Mouse (Mus musculus): ENCODE measurements around the gene Cd81.

The Cd81 gene

DNA sequence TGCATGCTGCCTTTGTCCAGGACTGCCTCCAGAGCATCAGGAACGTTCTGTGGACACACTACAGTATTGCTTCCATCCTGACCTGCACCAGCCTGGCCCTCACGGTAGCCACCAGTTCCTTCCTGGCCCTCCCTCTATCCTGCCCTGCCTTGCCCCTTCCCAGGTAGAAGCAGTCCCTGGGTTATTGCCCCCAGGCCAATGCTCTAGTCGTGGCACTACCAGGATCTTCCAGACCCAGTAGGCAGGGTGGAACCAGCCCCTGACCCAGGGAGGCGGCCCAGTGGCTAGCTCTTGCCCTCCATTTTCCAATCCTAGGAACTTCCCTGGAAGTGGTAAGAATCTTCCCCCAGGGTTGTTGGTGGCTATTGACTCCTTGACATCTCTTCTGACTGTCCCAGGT lies 35.4 kb upstream of the Cd81 start:
- in situ Hi-C loops (cut with MboI, MseI) = no loop called here

GRCm38 (mm10) chr7:143020040-143020439 lies 32.5 kb upstream of the Cd81 start:
- in situ Hi-C loops (cut with MboI, MseI) = no loop called here

- in situ Hi-C loops (cut with MboI, MseI) = no loop called here
These were observed 31.8 kb upstream of the Cd81 start for GRCm38 (mm10) chr7:143020764-143021163.

DNA sequence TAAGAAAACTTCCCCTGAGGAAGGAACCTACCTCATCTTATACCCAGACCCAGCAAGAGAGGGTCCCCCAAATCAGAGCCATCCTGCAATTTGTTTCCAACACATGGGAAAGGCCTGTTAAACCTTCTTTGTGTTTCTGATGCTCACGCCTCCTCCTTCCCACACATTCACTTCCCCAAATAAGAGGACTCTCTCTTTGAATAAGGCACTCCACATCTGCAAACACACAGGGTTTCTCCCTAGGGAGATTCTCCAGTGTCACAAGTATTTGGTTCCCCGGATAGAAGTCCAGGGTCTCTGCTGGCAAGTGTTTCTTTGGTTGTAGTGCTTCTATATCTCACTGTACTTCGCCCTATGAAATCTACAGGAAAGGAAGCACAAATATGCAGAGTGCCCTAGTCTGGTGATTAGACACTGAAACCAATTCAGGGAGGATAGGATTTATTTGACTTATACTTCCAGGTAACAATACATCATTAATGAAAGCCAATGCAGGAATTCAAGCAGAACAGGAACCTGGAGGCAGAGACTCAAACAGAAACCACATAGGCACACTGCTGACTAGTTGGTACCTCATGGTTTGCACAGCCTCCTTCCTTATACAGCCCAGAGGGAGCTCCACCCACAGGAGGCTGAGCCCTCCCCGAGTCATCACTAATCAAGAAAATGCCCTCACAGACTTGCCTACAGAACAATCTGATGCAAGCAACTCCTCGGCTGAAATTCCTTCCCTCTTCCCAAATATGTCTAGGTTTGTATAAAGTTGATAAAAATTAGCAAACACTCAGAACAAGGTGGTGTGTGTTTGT lies 31.0 kb upstream of the Cd81 start:
- in situ Hi-C loops (cut with MboI, MseI) = no loop called here

DNA sequence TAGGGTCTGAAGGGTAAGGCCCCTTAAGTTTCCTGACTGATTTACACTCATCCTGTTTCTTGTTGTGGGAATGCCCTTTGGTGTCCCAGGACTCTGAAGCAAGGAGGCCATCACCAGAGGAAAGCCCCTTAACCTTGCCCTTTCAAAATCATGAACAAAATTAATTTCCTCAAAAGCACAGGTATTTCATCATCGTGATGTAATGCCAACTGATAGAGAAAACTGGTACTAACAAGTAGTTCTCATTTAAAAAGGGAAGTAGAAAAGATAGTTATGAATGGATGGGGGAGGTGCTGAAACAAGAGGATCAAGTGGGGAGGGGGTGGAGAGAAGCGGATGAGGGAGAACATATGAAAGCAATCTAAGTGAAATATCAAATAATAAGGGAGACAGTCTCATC lies 29.0 kb upstream of the Cd81 start:
- in situ Hi-C loops (cut with MboI, MseI) = no loop called here

DNA sequence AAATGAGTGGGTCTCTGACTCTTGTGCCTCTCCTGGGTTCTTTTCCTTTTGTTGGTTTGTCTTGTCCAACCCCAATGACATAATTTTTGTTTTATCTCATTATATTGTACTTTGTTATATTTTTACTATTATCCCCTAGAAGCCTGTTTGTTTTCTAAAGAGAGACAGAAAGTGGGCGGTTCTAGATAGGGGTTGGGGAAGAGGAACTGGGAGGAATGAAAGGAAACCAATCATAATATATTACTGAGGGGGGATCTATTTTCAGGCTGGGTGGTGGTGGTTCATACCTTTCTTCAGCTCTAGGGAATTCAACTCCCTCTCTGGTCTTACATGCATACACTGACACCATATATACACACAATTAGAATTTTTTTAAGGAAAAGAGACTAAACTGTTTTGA lies 28.2 kb upstream of the Cd81 start:
- in situ Hi-C loops (cut with MboI, MseI) = no loop called here

- in situ Hi-C loops (cut with MboI, MseI) = no loop called here
These were observed 27.0 kb upstream of the Cd81 start for GRCm38 (mm10) chr7:143025496-143025895.

DNA sequence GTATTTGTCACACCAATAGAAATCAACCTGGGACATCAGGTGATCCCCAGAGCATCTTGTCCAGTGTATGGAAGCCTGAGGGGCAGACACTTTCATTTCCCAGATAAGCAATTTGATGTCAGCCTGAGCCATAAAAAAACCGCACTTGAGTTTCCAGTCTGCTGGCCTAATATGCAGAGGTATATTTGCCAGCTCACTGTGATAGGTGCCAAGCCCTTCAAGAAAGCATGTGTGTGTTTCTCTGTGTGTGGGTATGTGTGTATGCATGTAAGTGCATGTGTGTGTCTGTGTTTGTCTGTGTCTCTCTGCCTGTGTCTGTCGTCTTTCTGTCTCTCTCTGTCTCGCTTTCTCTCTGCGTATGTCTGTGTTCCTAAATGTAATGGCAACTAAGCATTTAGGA lies 25.3 kb upstream of the Cd81 start:
- in situ Hi-C loops (cut with MboI, MseI) = no loop called here

GRCm38 (mm10) chr7:143031816-143032215 lies 20.7 kb upstream of the Cd81 start:
- in situ Hi-C loops (cut with MboI, MseI) = no loop called here

DNA sequence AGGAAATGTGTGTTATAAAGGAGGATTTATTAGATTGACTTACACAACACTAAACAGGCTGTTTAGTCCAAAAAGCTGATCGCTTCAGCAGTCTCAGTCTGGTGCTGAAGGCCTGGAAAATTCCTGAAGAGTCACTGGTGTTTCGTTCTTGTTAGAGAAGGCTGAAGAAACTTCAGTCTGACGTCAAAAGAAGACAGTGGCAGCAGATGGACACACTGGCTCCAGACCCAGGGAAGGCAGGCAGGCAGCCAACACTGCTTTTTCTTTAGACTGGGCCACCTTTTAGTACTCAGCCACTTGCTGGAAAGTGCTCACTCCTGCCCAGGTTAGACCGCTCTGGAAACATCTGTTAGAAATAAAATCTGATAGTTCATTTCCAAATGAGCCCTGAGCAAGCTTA lies 19.0 kb upstream of the Cd81 start:
- in situ Hi-C loops (cut with MboI, MseI) = no loop called here

- in situ Hi-C loops (cut with MboI, MseI) = no loop called here
These were observed 18.4 kb upstream of the Cd81 start for GRCm38 (mm10) chr7:143034112-143034511.

- in situ Hi-C loops (cut with MboI, MseI) = no loop called here
These were observed 17.8 kb upstream of the Cd81 start for GRCm38 (mm10) chr7:143034519-143035450.

GRCm38 (mm10) chr7:143036787-143037186 lies 15.8 kb upstream of the Cd81 start:
- in situ Hi-C loops (cut with MboI, MseI) = no loop called here

DNA sequence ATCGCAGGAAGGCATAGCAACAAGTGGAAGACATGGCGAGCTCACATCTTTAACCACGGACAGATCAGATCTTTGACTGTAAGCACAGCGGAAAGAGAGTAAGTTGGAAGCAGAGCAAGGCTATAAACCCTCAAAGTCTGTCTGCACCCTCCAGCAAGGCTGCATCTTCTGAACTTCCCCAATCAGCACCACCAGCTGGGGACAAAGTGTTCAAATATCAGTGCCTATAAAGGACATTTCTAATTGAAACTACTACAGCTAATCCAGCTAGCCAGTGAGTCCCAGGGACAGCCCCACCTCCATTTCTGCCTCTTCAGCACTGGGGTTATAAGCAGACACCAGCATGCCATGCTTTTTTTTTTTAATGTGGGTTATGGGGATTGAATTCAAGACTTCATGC lies 15.2 kb upstream of the Cd81 start:
- in situ Hi-C loops (cut with MboI, MseI) = no loop called here

DNA sequence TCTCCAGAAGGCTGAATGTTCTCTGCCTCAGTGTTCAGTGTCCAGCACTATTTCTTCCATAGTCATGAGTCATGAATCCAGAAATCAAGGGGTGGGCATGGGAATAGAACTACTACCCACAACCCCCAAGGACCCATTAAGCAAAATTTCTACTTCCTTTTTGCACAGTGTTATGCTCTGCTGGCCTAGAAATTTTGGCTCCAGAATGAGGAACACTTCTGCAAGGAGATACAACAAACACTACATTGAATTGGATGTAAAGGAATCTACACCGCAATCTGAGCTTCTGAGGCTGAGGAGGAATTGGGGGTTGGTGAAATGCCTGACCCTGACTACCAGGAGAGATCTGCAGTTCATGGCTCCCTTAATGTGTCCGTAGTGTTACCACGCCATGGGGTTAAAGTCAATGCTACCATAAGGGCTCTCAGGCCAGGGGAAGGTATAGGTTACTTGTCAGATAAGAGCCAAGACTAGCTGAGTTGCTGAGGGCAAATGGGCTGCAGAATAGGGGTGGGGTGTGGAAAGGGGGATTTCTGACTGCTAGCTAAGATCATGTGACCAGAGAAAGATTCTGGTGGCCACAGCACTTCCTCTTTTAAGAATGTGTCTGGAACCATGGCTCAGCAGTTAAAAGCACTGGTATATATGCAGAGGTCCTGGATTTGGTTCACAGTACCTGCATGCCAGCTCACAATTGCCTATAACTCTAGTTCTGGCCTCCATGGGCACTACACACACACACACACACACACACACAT lies 14.2 kb upstream of the Cd81 start:
- in situ Hi-C loops (cut with MboI, MseI) = no loop called here

GRCm38 (mm10) chr7:143040561-143040960 lies 12.0 kb upstream of the Cd81 start:
- in situ Hi-C loops (cut with MboI, MseI) = no loop called here

DNA sequence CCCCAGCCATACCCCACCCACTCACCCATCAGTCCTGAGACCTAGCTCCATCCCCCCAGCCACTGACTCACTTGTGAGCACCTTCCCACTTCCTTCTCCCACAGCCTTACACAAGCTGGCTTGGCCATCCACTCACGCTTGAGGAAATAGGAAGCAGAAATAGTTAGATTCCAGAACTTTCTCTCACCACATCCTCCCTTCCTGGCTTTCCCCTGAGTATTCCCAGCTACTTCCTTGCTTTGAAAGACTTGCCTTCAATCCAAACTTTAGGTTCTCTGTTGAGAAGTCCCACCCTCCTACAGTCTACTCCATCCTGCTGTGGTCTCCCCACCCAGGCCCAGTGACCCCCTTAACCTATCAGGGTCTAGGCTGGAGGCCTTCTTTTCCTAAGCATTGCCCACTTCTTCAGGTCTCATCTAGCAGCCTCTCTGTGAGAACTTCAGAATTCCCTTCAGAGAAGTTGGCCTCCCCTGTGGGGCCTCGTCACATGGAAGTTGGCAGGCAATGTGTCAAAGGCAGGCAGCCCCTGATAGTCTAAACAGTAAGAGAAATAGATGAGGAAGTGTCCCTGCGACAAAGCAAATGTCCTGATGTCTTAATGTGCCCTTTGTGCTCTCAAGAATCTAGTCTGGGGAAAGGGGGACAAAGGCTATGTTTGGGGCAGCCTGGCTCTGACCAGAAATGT lies 11.3 kb upstream of the Cd81 start:
- in situ Hi-C loops (cut with MboI, MseI) = no loop called here

GRCm38 (mm10) chr7:143042089-143042488 lies 10.4 kb upstream of the Cd81 start:
- in situ Hi-C loops (cut with MboI, MseI) = no loop called here

DNA sequence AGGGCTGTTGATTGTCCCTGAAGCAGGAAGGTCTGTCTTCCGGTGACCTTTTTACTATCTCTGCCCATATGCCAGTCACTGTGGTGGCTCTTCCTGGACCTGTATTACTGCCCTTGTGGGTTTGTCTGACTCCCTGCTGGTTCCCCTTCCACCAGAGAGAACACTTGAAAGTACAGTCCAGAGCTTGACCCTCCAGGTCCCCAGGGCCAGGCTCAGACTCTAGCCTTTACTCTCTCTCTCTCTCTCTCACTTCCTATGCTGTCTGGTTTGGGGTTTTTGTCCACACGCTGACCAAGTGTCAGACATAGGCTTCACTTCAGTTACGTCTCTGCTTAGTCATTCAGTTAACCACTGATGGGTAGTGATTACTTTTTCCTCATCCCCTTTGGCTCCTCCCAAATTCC lies 9.6 kb upstream of the Cd81 start:
- in situ Hi-C loops (cut with MboI, MseI) = no loop called here

- in situ Hi-C loops (cut with MboI, MseI) = no loop called here
These were observed 8.3 kb upstream of the Cd81 start for GRCm38 (mm10) chr7:143044049-143044825.

GRCm38 (mm10) chr7:143044826-143045206 lies 7.7 kb upstream of the Cd81 start:
- in situ Hi-C loops (cut with MboI, MseI) = no loop called here
